Mouse (Mus musculus) lung, adult 2 months (tissue): ENCODE measurements around the gene Pth2r.

Source experiments
- CTCF ChIP-seq: fragments of 200-500 bp; IDR thresholded peaks from 2 replicates; pipeline ENCODE4 v1.5.1; 2011; ENCODE audit warnings: mild to moderate bottlenecking, low read length, control low read depth; ENCODE audit not compliant: insufficient read depth
- POLR2A ChIP-seq: fragments of 200-500 bp; IDR thresholded peaks from 2 replicates; pipeline ENCODE4 v1.6.1; 2011; ENCODE audit warnings: low read depth, mild to moderate bottlenecking, control low read depth, low read length, borderline replicate concordance; ENCODE audit errors: extremely low read depth

- TF ChIP-seq POLR2A (no peak), CTCF (no peak)
Observed at GRCm38 (mm10) chr1:65340240-65340639, 58.4 kb downstream of the Pth2r start.
